Mouse (Mus musculus): Measurements from ENCODE around the gene Rora.

DNA sequence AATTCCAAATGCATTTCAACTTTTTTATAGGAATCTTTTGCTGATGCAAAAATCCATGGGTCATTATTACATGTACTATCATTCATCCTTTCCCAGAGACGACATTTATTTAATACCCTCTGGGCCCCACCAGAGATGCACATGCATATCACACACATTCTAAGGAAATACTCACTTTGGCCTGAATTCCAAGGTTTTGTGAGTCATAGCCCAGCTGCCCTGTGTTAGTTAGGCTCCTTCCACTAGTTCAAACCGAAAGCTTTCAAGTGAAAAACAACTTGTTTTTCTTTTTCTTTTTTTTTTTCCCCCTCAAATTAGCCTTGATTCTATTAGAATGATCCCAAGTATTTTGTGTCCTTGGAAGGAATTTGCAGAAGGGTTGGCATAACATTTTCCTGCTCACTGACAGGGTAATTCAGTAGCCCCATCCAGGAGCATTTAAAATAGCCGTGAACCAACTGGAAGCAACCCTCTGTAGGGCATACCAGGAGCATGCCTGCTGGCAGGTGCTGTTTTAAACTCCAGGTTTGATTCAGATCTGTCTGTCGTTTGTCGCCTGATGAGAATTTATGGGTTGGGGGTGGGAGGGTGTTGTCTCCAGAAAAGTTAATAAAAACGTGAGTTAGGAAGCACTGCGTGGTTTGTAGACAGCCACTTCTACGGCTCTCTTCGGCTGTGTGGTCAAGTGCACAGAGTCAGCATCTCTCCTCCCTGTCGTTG is 621.3 kb downstream of the Rora start:
- no peak for TF ChIP-seq POLR2A (IDR thresholded peaks at IDR 0.05; ENCODE audit: borderline replicate concordance, control insufficient read depth, low read depth, low read length)
- TF ChIP-seq CTCF (IDR thresholded peaks at IDR 0.05; ENCODE audit: control insufficient read depth, insufficient read depth, low read length), result no peak
